Mouse (Mus musculus) G1E (cell line): Measurements from ENCODE around the gene Il12b. TPM values are rescaled to one million over a fixed set of nuclear protein-coding genes. Genes with fewer than 3 reads are reported as not detected.
"Not testable (repeated sequence)": the region's sequence is repeated elsewhere in the genome, so short reads cannot be mapped to it uniquely, and the experiment has no call there.

Experiments used
- ATAC-seq: 2 replicates; pipeline ENCODE4 v1.8.0; 2016; ENCODE audit warnings: mild to moderate bottlenecking; ENCODE audit not compliant: insufficient number of reproducible peaks, poor library complexity, low FRiP score, severe bottlenecking; ENCODE audit errors: extremely low read depth
- DNase-seq: peaks from one replicate; pipeline ENCODE4 v3.0.0; 2012; ENCODE audit warnings: low spot score
- H3K27me3 ChIP-seq: 2 replicates; pipeline ENCODE4 v1.6.1; 2012; ENCODE audit warnings: mild to moderate bottlenecking, low read length, inconsistent platforms; ENCODE audit not compliant: insufficient read depth
- H3K36me3 ChIP-seq: replicated peaks from 2 replicates; pipeline ENCODE3; 2012; ENCODE audit warnings: mild to moderate bottlenecking, inconsistent platforms
- H3K4me1 ChIP-seq: 2 replicates; pipeline ENCODE4 v1.6.1; 2012; ENCODE audit warnings: low read depth, low read length, inconsistent platforms, mixed read lengths; ENCODE audit not compliant: insufficient read depth
- H3K4me3 ChIP-seq: 2 replicates; pipeline ENCODE4 v1.5.1; 2012; ENCODE audit warnings: low read depth, mild to moderate bottlenecking, inconsistent platforms, low read length, moderate library complexity, mixed read lengths
- H3K9me3 ChIP-seq: replicated peaks from 2 replicates; pipeline ENCODE4 v1.6.1; 2012; ENCODE audit warnings: inconsistent platforms
- CTCF ChIP-seq: IDR thresholded peaks from 2 replicates; pipeline ENCODE4 v1.5.1; 2012; ENCODE audit warnings: low read depth, low read length, inconsistent platforms, mixed read lengths
- GATA1 ChIP-seq: IDR thresholded peaks from 2 replicates; pipeline ENCODE4 v1.6.1; 2012; ENCODE audit warnings: borderline replicate concordance, low read length, inconsistent platforms, mixed read lengths
- GATA2 ChIP-seq: IDR thresholded peaks from 2 replicates; pipeline ENCODE4 v1.6.1; 2012; ENCODE audit warnings: low read depth, low read length, inconsistent platforms, borderline replicate concordance
- POLR2AphosphoS5 ChIP-seq: IDR thresholded peaks from 2 replicates; pipeline ENCODE4 v1.6.1; 2012; ENCODE audit warnings: low read depth, low read length, inconsistent platforms; ENCODE audit not compliant: insufficient replicate concordance
- TAL1 ChIP-seq: conservative IDR thresholded peaks from 2 replicates; pipeline ENCODE4 v1.6.1; 2012; ENCODE audit warnings: low read depth, low read length, inconsistent platforms, mixed read lengths
- polyA plus RNA-seq: library from polyadenylated mRNA; stranded (reverse); fragments of >175 nt; gene quantifications from 2 replicates; pipeline ENCODE4 v1.2.3, GENCODE M21; 2012
- total RNA-seq, 2 experiments: library from RNA; stranded (forward) in 1 of 2; stranded (reverse) in 1 of 2; fragments of 200-1000 nt in 1 of 2; fragments of >200 nt in 1 of 2; fragmentation: Nextera tagmentation in 1 of 2; gene quantifications; 2 replicates each; pipeline ENCODE4 v1.2.3; 2014 to 2017

The Il12b gene
- total and polyA plus RNA-seq, 3 experiments: not detected

GRCm38 (mm10) chr11:44430036-44430435, 30.2 kb downstream of the Il12b start:
- Histone ChIP-seq H3K27me3 (peaks cover 20% of the 10 kb centered on the region), H3K9me3 (no peaks in the 10 kb centered on the region), H3K4me1 (no peaks in the 10 kb centered on the region), H3K36me3 (no peaks in the 10 kb centered on the region), H3K4me3 (no peak overlapping the region)
- ATAC-seq (no peak), DNase-seq (no peak)
- no peak for TF ChIP-seq POLR2AphosphoS5
- no peak for TF ChIP-seq GATA1
- TF ChIP-seq TAL1: no peak
- no peak for TF ChIP-seq CTCF
- no peak for TF ChIP-seq GATA2

GRCm38 (mm10) chr11:44437786-44438185, 37.9 kb downstream of the Il12b start:
- Histone ChIP-seq H3K36me3 (no peaks in the 10 kb centered on the region), H3K9me3 (no peaks in the 10 kb centered on the region), H3K4me1 (no peaks in the 10 kb centered on the region), H3K27me3 (peaks cover 7% of the 10 kb centered on the region), H3K4me3 (no peak overlapping the region)
- TF ChIP-seq CTCF (no peak), GATA2 (no peak), POLR2AphosphoS5 (no peak)
- DNase-seq: no peak
- ATAC-seq: no peak

- peaks cover 18% of the 10 kb centered on the region for H3K36me3 ChIP-seq
- H3K4me1 ChIP-seq: no peaks in the 10 kb centered on the region
- no peak for TF ChIP-seq GATA1
- no peak for TF ChIP-seq CTCF
- no peak for TF ChIP-seq GATA2
- TF ChIP-seq POLR2AphosphoS5: no peak
- TF ChIP-seq TAL1: no peak
- no peak overlapping the region for H3K4me3 ChIP-seq
- H3K27me3 ChIP-seq: no peaks in the 10 kb centered on the region
- DNase-seq: no peak
- H3K9me3 ChIP-seq: no peaks in the 10 kb centered on the region
- no peak for ATAC-seq
Observed at GRCm38 (mm10) chr11:44451046-44451445, 51.2 kb downstream of the Il12b start.

- H3K4me1 ChIP-seq, DNase-seq, H3K4me3 ChIP-seq, ATAC-seq, H3K27me3 ChIP-seq, H3K9me3 ChIP-seq: not testable (repeated sequence)
- peaks cover 27% of the 10 kb centered on the region for H3K36me3 ChIP-seq
Observed at GRCm38 (mm10) chr11:44452016-44452415, 52.2 kb downstream of the Il12b start.

- Histone ChIP-seq H3K36me3 (peaks cover 39% of the 10 kb centered on the region), H3K4me3 (no peak overlapping the region), H3K27me3 (no peaks in the 10 kb centered on the region), H3K4me1 (0 out of 2 replicates have a peak, but pooled peaks cover 4% of the 10 kb centered on the region), H3K9me3 (no peaks in the 10 kb centered on the region)
- no peak for DNase-seq
- ATAC-seq: no peak
- no peak for TF ChIP-seq GATA2
- TF ChIP-seq POLR2AphosphoS5: no peak
- peak; percentile 60 for TF ChIP-seq CTCF
- TF ChIP-seq TAL1: no peak
- no peak for TF ChIP-seq GATA1
Observed at GRCm38 (mm10) chr11:44453423-44453822, 53.6 kb downstream of the Il12b start.

- ATAC-seq: no peak
Observed at GRCm38 (mm10) chr11:44461493-44461892, 61.6 kb downstream of the Il12b start.

More at GRCm38 (mm10) chr11:44461493-44461892, 61.6 kb downstream of the Il12b start:
- peaks cover 10% of the 10 kb centered on the region for H3K4me1 ChIP-seq
- no peaks in the 10 kb centered on the region for H3K27me3 ChIP-seq
- no peak for DNase-seq
- TF ChIP-seq TAL1 (no peak), GATA1 (no peak), GATA2 (no peak), POLR2AphosphoS5 (no peak), CTCF (no peak)
- no peak overlapping the region for H3K4me3 ChIP-seq
- H3K9me3 ChIP-seq: no peaks in the 10 kb centered on the region
- peaks cover 74% of the 10 kb centered on the region for H3K36me3 ChIP-seq

Other genes with a start within 250 kb of the Il12b start
- 53.4 and 55.9 TPM in 2 replicates for gene Ublcp1, start 70.4 kb downstream of the Il12b start, total RNA-seq (2014; fragmentation: Nextera tagmentation)
- gene Ublcp1, start 70.4 kb downstream of the Il12b start, total RNA-seq (2017): 50.9 and 52.1 TPM in 2 replicates
- 2.8 and 3.0 TPM in 2 replicates for gene Ublcp1, start 70.4 kb downstream of the Il12b start, polyA plus RNA-seq
- 36.8 and 53.4 TPM in 2 replicates for gene Rnf145, start 118.9 kb downstream of the Il12b start, total RNA-seq (2014; fragmentation: Nextera tagmentation)
- 113 and 120 TPM in 2 replicates for gene Rnf145, start 118.9 kb downstream of the Il12b start, total RNA-seq (2017)
- gene Rnf145, start 118.9 kb downstream of the Il12b start, polyA plus RNA-seq: 66.7 and 98.7 TPM in 2 replicates
- gene Ebf1, start 217.3 kb downstream of the Il12b start, total RNA-seq (2014; fragmentation: Nextera tagmentation): not detected in 2 replicates
- 0.05 and 0.06 TPM in 2 replicates for gene Ebf1, start 217.3 kb downstream of the Il12b start, total RNA-seq (2017)
- gene Ebf1, start 217.3 kb downstream of the Il12b start, polyA plus RNA-seq: not detected in 2 replicates